Mouse (Mus musculus): ENCODE measurements around the gene N4bp2.

- no peak for TF ChIP-seq EP300 (IDR thresholded peaks at IDR 0.05; ENCODE audit: insufficient read depth, low read depth, low read length)
- no peak for TF ChIP-seq CTCF (IDR thresholded peaks at IDR 0.05)
Measured at GRCm38 (mm10) chr5:65765635-65765911, 2.3 kb downstream of the N4bp2 start.
